Mouse (Mus musculus) spleen, postnatal 4 days (tissue): ENCODE data around the gene Tmem192.

Experiments
- DNase-seq, 2 experiments: peaks; one replicate each; pipeline ENCODE4 v3.0.0; 2022; ENCODE audit warnings: low spot score in 2 of 2

The Tmem192 gene

DNA sequence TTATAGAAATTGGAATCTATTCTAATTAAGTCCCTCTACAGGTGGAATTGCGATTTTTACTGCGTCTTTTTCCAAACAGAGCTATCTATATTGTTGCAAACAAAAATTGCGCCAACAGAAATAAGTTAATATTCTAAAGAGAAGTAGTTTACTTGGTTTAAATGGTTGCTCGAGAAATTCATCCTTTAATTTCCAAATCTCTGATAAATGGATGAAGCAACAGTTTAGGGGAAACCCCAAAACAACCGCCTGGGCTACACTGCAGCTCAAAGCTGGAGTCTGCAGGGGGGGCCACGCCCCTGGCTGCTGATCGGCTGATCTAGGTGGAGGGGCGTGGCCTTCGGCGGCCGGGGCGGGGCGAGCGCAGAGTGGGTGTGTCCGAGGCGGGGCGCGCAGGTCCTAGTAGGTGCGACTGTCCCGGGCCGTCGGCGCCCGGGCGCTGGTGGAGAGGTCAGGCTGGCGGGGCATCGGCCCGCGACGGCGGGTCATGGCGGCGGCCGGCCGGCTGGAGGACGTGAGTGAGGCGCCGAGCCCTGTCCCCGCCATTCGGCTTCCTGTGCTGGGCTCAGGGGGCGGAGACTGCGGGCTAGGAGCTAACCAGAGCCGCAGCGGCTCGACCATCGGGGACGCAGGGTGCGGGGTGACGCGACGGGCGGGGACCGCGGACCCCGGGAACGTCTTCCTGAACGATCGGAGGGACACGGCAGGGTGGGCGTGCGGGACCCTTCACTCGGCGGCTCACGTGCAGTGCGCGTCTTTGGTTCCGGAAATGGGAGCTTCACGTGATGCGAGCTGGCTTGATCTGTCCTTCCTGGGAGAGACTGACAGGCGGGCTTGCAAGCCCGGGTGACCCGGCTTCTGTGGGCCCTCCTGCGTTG lies at the start of gene Tmem192:
Gene Tmem192 (plus strand): TSS at position 366 of the 878 bp plus-strand sequence.
- peak; percentile 97 to 99 for DNase-seq

DNA sequence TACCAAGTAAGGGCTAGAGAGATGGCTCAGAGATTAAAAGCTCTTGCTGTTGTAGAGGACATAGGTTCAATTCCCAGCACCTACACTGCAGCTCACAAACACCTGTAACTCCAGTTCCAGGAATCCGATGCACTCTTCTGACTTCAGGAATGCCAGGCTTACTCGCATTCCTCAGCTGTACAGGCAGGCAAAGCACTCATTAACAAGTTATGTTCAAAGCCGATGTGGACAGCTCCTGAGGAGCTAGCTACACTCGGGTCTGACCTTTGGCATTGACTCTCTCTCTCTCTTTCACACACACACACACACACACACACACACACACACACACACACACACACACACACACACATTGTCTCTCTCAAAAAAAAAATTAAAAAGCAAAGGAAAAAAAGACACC lies 48.3 kb upstream of the Tmem192 start:
- DNase-seq, result no peak

DNA sequence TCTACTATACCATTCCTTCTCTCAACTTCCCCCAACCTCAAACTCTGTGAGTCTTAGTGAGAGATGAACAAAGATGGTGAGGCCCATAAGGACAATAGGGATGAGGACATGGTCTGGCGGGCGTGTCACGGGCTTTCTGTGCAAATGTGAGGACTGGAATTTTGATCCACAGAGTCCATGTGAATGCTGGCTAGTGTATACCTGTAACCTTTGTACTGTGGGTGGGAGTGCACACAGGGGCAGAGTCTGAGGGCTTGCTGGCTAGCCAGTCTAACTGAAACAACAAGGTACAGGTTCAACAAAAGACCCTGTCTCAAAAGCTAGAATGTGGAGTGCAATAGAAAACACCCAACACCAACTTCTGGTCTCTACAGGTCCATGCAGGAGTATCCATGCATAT lies 46.3 kb upstream of the Tmem192 start:
- no peak for DNase-seq

DNA sequence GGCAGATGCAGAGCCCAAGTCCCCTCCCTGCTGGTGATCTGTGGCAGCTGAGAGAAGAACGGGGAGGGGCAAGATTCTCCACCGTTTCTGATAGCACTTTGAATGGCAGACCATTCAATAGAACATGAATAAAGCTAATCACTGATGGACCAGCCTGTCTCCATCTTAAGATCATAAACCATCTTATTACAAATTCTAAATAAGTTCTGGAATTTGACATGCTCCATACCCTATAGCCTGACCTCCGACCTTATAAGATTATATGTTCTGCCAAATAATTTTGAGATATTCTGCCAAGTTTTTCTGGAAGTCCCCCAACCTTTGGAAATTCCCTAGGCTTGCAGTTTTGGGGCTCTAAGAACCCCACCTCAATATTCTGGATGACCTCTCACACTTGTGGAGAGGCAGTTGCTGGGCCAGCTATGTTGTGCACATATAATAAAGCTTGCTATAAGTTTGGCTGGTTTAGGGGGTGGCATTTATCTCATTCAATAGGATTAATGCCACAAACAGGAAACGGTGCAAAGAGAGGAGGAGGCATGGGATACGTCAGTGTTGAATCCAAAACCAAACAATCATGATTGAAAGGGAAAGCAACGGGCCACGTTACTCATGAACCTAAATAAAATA lies 45.3 kb upstream of the Tmem192 start:
- DNase-seq, result no peak

DNA sequence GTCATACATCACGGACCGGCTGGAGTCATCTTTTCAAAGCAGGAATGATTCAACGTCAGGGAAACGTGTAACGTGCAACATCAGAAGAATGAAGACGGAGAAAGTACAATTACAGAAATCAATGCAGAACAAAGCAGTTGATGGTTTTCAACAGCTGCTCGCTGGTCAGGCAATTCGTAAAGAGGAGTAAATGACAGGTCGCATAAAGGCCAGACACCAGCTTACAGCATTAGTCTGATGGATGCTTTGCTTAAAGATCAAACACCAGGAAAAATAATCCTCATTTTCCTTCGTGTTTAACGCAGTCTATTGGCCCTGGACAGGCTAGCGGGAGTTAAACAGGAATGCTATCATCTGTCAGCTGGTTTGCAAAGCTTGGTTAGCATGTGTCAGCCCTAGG lies 44.8 kb upstream of the Tmem192 start:
- DNase-seq, result no peak

DNA sequence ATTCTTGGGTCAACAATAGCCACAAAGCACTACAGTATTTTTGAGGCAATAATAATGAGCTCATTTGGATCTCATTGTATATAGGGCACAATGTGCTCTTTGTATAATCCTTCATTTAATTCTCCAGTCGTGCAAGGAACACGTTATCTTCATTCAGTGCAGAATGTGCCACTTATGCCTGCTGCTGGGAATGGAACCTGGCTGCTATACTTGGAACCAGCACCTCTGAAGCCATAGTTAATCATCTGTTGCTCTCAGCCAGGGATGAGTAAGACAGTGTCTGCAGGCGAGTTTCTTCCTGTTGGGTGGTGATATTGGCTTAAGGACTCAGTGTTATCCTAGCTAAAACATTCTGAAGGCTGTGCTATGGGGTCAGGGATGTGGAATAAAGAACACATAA lies 43.2 kb upstream of the Tmem192 start:
- no peak for DNase-seq

DNA sequence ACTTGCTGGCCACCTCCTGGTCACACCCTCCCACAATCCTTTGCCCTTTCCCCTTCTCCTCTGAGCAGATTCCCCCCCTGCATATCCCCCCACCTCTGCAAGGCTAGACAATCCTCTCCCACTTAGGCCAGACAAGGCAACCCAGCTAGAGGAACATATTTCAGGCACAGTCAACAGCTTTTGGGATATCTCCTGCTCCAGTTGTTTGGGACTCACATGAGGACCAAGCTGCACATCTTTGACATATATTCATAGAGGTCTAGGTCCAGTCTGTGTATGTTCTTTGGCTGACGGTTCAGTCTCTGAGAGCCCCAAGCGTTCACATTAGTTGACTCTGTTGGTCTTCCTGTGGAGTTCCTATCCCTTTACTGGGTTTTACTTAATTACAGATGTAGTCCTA lies 37.0 kb upstream of the Tmem192 start:
- DNase-seq, result no peak

DNA sequence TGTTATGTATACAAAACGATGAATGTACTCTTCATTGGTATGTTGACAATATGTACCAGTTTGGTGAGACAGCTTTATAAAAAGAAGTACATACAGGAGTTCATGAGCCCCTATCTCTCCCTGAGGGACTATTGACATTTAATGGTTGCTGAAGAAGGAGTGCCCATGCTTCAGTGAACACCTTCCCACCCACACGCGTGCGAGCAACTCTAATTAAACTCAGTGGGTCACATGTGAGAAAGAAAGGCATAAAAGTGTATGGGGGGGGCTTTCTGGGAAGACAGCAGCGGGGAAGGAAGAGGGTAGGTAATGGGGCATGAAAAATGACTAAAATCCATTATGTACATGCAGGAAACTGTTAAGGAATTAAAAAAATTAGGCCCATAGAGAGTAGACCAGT lies 30.2 kb upstream of the Tmem192 start:
- DNase-seq, result no peak

DNA sequence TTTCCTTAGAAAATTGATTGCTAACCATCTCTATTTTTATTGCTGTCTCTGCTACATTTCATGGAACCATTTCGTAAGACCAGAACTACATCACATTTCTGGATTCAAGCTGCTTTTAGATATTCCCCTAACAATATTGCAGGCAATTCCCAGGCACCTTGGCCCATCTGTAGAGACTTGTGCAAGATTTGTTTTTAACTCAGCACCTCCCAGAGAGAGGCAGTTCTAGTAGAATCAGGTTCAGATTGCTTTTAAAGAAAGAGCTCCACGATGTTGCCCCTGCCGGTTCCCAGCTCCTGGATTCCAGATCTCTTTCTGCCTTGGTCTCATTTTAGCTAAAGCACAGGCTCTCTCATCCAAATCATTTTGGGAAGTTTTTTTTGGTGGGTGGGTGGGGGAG lies 23.7 kb upstream of the Tmem192 start:
- DNase-seq, result no peak

DNA sequence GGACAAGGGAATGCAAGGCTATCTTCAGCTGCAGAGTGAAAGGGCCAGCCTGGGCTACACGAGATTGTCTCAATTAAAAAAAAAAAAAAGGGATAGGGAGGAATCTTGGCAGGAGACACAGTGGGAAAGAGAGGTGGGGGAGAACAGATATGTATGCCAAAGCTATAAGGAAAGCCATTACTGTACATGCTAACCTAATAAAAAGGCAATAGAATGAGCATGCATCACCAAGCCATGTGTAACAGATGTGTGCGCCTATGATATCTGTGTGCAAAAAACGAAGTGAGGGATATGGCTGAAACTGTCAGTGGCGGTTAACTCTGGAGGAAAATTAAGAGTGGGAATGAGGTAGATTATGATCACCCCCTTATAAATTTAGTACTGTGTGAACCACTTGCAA lies 21.2 kb upstream of the Tmem192 start:
- no peak for DNase-seq

DNA sequence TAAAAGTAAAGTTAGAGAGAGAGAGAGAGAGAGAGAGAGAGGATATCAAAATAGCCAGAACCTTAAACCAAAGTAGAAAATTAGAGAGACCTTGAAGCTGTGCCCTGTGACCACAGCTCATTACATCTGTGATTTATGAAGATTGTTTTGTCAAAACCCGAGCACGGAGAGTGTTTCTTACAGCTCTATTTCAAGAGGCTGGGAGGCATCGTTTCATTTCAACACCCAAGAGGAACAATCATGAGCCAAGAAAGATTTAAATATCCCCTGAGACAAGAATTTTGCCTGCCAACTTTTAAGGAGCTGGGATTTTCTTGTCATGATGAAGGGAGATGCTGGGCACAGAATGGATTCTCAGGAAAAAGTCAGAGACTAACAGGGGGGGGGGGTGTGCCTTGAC lies 20.6 kb upstream of the Tmem192 start:
- no peak for DNase-seq

DNA sequence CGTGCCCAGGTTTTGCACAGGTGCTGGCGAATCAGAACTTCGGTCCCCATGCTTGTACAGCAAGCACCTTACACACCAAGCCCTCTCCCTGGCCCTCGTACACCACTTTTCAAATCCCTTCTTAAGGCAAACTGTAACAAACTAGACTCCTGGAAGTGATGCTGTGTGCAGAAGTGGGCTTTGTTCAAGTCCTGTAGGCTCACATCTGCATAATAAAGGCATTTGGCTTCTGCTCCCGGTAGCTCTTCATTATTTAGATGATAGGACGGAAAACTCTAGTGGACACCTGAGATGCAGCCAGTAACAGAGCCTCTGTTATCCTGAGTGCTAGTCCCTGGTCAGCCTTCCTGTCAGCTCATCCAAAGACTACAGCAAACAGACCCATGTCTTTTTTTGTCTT lies 18.0 kb upstream of the Tmem192 start:
- no peak for DNase-seq

DNA sequence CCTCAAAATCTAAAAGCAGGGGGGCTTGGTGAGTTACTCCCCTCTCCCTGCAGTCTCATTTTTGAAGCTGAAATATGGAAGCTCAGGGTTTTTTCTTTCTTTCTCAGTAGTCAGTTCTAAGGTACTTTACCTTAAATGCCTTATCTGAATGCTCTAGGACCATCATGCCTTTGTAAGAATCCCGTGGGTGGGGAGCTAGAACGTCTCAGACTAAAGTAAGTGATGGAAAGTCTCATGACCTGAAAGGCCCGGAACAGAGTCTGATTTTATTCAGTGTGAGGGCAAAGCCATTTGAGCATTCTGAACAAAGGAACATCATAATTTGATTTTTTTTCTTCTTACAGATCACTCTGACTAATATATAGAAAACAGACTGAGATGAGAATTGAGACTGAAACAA lies 12.0 kb upstream of the Tmem192 start:
- DNase-seq, result no peak

DNA sequence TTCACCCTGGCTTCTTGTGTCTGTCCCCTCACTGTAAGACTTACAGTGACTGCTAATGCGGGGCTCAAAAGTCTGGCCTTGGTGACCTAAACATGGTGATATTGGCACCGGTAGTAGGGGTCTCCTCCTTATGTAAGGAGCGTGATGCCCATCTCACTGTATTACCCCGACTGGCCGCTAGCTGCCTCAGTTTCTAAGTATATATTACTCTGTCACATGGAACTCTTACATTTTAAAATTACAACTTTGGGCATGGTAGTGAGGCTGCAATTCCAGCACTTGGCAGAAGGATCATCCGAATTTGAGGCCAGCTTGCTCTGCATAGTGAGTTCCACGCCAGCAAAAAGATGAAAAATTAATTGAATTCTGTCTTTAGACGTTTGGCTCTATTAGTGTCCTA lies 6.0 kb upstream of the Tmem192 start:
- no peak for DNase-seq

DNA sequence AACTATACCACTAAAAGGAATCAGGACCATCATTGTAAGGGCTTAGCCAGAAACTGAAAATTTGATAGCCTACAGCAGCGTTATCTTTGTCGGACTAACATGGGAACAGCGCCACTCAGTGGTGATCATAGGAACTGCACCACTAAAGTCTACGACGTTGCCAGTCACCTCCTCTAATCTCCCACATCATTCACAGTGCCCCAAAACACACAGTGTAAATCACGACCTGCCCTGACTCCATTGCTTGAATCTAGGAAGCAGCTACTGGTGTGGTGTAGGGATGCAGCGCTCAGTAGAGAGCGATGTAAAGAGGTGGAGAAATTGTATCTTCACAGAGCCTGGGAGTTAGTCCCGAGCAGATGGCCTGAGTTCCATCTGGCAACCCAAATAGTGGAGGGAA lies 5.5 kb upstream of the Tmem192 start:
- peak; percentile 74 to 89 for DNase-seq

DNA sequence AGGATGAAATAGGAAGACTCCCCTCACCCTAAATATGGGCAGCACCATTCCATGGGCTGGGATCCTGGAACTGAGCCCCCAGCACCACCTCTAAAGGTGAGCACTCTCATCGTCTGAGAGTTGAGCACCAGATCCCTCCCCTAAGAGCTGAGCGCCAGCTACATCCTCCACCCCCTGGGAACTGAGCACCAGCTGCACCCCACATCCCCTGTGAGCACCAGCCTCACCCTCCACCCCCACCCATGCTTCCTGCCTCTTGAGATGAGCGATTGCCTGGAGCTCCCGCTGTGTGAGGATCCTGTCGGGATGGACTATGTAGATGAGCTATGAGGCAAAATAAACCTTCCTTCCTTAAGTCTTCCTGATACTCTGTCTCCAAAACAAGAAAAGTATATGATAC lies 4.0 kb upstream of the Tmem192 start:
- no peak for DNase-seq

DNA sequence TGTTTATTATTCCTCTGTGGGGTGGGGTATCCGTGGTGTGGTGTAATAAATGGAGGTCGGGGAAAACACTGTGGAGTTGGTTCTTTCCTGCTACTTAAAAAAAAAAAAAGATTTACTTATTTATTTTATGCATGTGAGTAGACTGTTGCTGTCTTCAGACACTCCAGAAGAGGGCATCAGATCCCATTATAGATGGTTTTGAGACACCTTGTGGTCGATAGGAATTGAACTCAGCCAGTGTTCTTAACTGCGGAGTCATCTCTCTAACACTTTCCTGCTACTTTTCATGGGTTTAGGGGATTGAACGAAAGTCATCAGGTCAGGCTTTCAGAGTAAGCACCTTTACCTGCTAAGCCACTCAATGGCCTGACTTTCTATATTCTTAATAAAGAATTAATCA lies 2.2 kb upstream of the Tmem192 start:
- DNase-seq, result no peak

DNA sequence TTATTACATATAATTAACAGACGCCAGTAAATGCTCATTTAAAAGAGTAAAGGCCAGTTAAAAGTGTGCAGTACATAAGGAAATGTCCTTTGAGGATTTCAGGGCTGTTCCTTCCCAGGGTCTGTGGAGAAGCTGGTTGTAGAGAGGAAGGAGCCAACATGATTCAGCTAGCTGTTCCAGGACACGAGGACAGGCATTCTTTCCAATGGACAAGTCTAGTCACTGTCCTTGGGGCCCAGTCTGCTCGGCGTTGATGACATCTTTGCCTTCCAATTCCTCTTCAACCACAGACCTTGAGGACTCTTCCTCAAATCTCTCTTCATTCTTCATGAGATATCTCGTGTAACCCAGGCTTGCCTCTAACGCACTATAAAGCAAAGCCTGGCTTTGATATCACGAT lies 1.4 kb upstream of the Tmem192 start:
- DNase-seq, result no peak

DNA sequence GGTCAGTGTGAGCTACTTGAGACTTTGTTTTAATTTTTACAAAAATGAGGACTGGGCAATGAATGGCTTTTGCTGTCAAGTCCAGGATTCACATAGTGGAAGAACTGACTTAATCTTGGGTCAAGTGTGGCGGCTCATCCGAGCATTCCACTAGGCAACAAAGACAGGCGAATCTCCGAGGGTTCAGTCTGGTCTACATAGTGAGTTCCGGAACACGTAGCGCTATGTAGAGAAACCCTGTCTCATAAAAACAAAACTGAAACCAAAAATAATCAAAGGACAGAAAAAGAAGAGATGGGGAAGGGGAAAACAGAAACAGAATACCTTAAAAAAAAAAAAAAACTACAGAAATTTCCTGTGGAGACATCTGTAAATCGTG lies 555 bp upstream of the Tmem192 start:
- DNase-seq, result no peak

DNA sequence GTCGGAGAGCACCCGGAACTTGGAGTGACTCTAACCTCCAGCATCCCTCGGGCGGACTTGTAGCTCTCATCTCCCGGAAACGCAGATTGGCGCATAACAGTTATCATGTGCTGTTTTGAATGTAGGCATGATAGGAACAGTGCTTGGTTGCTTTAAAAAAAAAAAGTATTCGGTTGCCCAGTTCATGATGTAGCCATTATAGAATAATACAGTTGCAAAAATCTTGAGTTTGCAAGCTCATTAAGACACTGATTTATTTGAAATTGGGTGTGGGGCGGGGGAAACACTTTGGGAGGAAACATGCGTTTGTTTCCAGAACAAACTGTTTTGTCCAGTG lies 681 bp downstream of the Tmem192 start:
- no peak for DNase-seq

DNA sequence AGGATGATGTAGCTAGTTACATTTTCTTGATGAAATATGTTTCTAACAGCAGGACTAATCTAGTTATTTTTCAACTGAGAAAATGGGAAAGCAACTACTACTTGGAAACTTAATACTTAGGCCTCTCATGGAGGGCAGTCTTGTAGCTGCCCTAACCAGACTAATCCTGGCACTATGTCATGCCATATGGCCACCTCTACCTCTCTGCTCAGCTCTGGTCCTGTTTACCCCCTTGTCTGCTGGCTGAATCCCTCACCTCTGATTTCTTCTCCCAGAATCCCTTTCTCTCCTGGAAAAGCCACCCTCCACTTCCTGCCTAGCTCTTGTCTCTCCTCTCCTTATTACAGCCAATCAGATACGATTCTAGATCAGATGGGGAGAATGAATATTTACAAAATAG lies 1.4 kb downstream of the Tmem192 start:
- DNase-seq, result no peak

DNA sequence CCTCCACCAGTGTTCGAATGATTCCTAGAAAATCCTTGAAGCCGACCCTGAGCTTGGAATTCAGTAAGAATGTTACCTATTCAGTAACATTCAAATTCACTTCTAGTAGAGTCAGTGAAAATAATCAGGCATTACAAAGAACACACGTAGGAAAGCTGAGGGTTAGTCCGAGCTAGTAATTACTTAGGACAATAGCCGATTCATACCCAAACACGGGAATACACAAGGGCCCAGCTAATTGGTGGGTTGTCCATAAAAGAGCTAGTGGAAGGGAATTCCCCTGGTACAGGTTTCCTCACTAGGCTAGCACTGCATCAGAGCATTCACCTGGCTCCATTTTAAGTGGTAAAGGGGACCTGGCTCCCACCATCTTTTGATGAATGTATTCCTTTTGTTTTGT lies 5.1 kb downstream of the Tmem192 start:
- DNase-seq, result no peak

DNA sequence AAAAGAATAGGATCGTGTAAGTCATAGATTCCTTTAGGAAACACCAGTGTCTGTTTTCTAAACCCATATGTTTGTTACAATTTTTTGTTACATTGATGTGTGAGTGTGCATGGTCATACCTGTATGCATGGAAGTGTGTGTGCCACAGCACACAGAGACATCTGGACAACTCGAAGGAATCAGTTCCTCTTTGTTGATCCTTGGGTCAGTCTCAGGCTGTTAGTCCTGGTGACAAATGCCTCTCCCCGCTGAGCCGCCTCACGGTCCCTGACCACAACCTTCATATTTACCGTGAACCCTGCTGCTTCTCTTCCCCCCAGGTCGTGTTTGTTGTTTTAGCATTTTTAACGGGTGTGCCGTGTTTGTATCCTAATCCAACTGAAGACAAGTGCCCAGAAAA lies 12.0 kb downstream of the Tmem192 start:
- no peak for DNase-seq

DNA sequence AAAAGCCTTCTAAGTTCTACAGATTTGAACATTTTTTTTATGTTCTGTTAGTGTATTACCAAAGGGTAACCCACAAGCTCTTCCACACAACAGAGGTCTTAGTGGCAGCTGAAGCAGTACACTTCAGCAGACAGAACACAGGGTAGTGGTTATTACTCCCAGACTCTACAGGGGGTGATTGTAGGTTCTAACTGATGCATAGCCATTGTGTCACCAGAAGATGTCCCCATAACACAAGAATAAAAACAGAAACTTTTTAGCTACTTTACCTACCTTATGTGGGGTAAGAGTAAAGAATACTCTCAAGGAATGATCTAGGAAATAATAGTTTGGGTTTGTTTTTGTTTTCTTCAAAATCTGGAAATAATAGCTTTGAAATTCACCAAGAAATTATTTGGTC lies 15.9 kb downstream of the Tmem192 start:
- DNase-seq, result no peak
